Mouse (Mus musculus) kidney, embryonic 15.5 days (tissue): ENCODE measurements around the gene Mllt11. TPM values are rescaled to one million over a fixed set of nuclear protein-coding genes. Genes with fewer than 3 reads are reported as not detected.
"Not testable (repeated sequence)": the region's sequence is repeated elsewhere in the genome, so short reads cannot be mapped to it uniquely, and the experiment has no call there.

ENCODE experiments used
- ATAC-seq: fragments of 200-750 bp; cut with Nextera tagmentation; replicated peaks from 2 replicates; pipeline ENCODE4 v1.8.0; 2017; ENCODE audit warnings: moderate TSS enrichment; ENCODE audit not compliant: low FRiP score
- H3K27ac ChIP-seq: fragments of 300-500 bp; sonication (generic); 2 replicates; pipeline ENCODE4 v1.5.1; 2015; ENCODE audit warnings: mild to moderate bottlenecking, inconsistent platforms
- H3K27me3 ChIP-seq: fragments of 300-500 bp; sonication (generic); 2 replicates; pipeline ENCODE4 v1.6.1; 2015; ENCODE audit warnings: inconsistent platforms
- H3K36me3 ChIP-seq: fragments of 300-500 bp; sonication (generic); 2 replicates; pipeline ENCODE4 v1.6.1; 2015; ENCODE audit warnings: inconsistent platforms
- H3K4me1 ChIP-seq: fragments of 300-500 bp; sonication (generic); 2 replicates; pipeline ENCODE4 v1.6.1; 2015; ENCODE audit warnings: inconsistent platforms
- H3K4me2 ChIP-seq: fragments of 300-500 bp; sonication (generic); 2 replicates; pipeline ENCODE4 v1.6.1; 2015; ENCODE audit warnings: moderate library complexity, mild to moderate bottlenecking, inconsistent platforms
- H3K4me3 ChIP-seq: fragments of 300-500 bp; sonication (generic); replicated peaks from 2 replicates; pipeline ENCODE4 v1.5.1; 2015; ENCODE audit warnings: mild to moderate bottlenecking, inconsistent platforms
- H3K9ac ChIP-seq: fragments of 300-500 bp; sonication (generic); 2 replicates; pipeline ENCODE4 v1.6.1; 2015; ENCODE audit warnings: mild to moderate bottlenecking, inconsistent platforms
- H3K9me3 ChIP-seq: fragments of 300-500 bp; sonication (generic); replicated peaks from 2 replicates; pipeline ENCODE4 v1.6.1; 2016; ENCODE audit warnings: inconsistent platforms
- WGBS: fragments of 180-500 bp; shearing (Covaris S2); methylation state at CpG from one replicate; pipeline ENCODE4 v1.1.7; 2015; ENCODE audit warnings: mixed read lengths; 5-methylcytosine and 5-hydroxymethylcytosine counted together
- polyA plus RNA-seq: library from polyadenylated mRNA; unstranded; fragments of >200 nt; fragmentation: Nextera tagmentation; extraction: Ambion mirVana; gene quantifications from 2 replicates; pipeline ENCODE4 v1.2.1, GENCODE M21; 2015

The Mllt11 gene
- polyA plus RNA-seq, 1 experiment from 2014 or later = 16.0 TPM

DNA sequence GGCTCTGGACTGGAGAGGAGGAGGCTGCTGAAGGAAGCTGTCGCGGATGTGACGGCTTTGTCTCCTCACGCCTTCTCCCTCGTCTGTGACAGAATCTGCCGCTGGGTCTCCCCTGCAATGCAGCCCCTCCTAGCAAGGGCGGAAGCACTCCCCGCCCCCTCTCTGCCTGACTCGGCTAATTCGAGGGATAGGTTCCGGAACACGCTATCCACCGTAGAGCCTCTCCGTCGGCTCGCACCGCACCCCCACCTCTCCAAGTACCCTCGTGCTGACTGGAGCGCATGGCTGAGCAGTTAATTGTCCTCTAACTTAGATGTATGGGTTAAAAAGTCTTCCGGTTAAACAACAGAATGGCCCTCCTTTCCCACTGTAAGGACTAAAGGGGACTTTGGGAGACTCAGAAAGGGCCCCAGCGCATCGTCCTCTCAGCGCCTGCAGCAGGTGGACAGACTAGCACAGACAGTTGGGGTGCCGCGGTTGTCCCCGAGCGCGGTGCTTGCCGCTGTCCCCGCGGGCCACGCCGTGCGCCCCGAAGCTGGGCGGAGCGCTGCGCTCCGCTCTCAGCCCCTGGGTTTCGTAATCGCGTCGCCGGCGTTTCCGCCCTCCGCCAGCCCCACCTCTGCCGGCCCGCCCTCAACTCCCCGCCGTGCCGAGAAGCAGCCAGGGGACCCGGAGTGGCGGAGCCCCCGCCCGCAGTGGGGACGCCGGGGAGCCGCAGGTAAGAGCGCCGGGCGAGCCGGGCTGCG lies 3.6 kb downstream of the Mllt11 start, which contains the start of gene Cdc42se1:
Cdc42se1 (plus strand) TSS at position 585 of the 746 bp plus-strand sequence.
- ATAC-seq = peak; percentile 88
- Histone ChIP-seq H3K36me3 (peaks cover 49% of the 10 kb centered on the region), H3K4me1 (peaks cover 58% of the 10 kb centered on the region), H3K9ac (peak within 1 kb of the TSS; percentile 90), H3K4me3 (peak within 1 kb of the TSS; percentile 74), H3K9me3 (no peaks in the 10 kb centered on the region), H3K27me3 (no peaks in the 10 kb centered on the region), H3K27ac (peak within 1 kb of the TSS; percentile 94), H3K4me2 (peak within 1 kb of the TSS; percentile 64)
- WGBS = under 1% methylated on average over 63 of the region's 64 CpGs

DNA sequence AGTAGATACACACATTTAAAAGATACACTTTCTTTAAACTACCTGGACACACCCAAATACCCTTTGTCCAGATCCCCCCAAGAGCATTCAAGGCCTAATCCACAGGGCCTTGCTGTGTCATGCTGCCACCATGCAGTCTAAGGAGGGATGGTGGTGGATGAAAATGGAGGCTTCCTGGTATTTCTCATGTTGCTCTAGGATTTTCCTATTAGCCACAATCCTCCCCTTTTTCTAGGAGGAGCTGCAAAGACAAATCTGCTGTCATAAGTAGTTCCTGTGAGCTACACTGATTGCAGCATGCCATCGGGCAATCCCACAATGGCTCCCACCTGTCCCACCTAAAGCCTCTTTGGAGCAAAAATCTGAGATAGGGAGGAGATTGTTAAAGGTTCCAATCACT lies 4.8 kb downstream of the Mllt11 start:
- no peaks in the 10 kb centered on the region for H3K9me3 ChIP-seq
- H3K4me1 ChIP-seq = peaks cover 50% of the 10 kb centered on the region
- H3K4me2 ChIP-seq = peak overlapping the region; percentile 64

DNA sequence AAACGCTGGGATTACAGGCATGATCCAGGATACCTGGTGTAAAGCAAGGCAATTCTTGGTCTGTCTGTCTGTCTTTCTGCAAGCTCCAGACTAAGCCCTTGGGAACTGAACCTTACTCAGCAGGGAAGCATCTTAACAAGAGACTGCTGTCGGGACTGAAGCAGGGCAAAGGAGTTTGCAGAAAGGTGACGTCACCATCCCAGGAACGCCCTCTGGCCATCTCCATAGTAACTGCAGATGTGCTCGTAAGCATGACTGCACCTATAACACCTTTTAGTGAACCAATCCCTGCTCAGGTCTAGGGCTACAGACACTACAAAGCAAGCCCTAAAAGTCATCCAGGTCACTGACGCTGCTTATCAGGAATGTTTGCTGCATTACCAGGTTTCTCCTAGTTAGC lies 7.7 kb downstream of the Mllt11 start:
- H3K4me3 ChIP-seq = no peak overlapping the region
- H3K9me3 ChIP-seq = no peaks in the 10 kb centered on the region
- H3K36me3 ChIP-seq = peaks cover 61% of the 10 kb centered on the region
- WGBS = 48% methylated on average over 6 of the region's 6 CpGs
- no peak overlapping the region for H3K4me2 ChIP-seq
- H3K27me3 ChIP-seq = no peaks in the 10 kb centered on the region
- ATAC-seq = no peak
- H3K4me1 ChIP-seq = peaks cover 24% of the 10 kb centered on the region
- H3K9ac ChIP-seq = no peak overlapping the region
- no peak overlapping the region for H3K27ac ChIP-seq

More for the DNA sequence above, 4.8 kb downstream of the Mllt11 start:
- peak overlapping the region; percentile 94 for H3K27ac ChIP-seq
- H3K27me3 ChIP-seq = no peaks in the 10 kb centered on the region
- H3K36me3 ChIP-seq = peaks cover 49% of the 10 kb centered on the region
- H3K4me3 ChIP-seq = peak overlapping the region; percentile 74
- peak overlapping the region; percentile 90 for H3K9ac ChIP-seq
- ATAC-seq = no peak
- 19% methylated on average over 1 of the region's 1 CpGs for WGBS

DNA sequence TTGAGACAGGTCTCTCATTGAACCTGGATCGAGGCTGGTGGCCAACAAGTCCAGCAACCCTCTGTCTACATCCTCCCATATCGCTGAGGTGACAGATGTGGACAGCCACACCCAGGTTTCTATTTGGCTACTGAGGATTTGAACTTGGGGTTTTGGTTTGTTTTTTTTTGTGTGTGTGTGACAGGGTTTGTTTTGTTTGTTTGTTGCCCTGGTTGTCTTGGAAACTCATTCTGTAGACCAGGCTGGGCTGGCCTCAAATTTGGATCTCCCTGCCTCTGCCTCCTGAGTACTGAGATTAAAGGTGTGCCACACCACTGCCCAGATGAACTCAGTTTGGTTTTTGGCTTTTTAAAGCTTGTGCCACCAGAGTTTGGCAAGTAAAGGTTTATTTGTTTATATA lies 8.9 kb downstream of the Mllt11 start:
- Histone ChIP-seq H3K4me1 (peaks cover 31% of the 10 kb centered on the region), H3K36me3 (peaks cover 65% of the 10 kb centered on the region), H3K4me2 (no peak overlapping the region), H3K27ac (no peak overlapping the region), H3K9me3 (no peaks in the 10 kb centered on the region), H3K4me3 (no peak overlapping the region), H3K27me3 (no peaks in the 10 kb centered on the region), H3K9ac (no peak overlapping the region)
- WGBS = 97% methylated on average over 2 of the region's 2 CpGs
- ATAC-seq = no peak

DNA sequence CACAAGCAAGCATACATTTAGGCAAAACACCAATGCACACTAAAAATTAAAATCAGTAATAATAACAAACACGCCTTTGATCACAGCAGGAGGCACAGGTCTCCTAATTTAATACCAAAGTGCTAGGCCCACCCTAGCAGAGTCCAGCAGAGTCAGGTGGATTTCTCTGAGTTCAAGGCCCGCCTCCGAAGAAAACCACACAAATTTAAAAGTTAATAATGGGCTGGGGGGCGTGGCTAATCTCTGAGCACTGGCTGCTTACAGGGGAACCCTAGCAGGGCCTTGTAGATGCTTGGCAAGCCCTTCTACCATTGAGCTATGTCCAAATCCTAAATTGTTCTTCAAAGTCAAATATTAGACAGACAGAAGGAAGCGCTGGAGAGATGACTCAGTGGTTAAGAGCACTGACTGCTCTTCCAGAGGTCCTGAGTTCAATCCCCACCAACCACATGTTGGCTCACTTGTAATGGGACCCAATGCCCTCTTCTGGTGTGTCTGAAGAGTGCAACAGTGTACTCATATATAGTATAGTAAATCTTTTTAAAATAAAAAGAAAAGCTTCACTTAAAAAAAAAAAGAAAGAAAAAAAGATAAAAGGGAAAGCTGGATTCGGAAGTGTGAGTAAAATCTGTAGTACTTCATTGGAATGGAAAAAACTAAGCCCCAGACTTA lies 13.4 kb downstream of the Mllt11 start:
- no peaks in the 10 kb centered on the region for H3K27me3 ChIP-seq
- H3K36me3 ChIP-seq = peaks cover 61% of the 10 kb centered on the region
- no peaks in the 10 kb centered on the region for H3K9me3 ChIP-seq
- H3K4me3 ChIP-seq = peak overlapping the region; percentile 87
- peak overlapping the region; percentile 69 for H3K4me2 ChIP-seq
- WGBS = 80% methylated on average over 6 of the region's 6 CpGs
- peak overlapping the region; percentile 93; the same call in 1 of the 2 replicates for H3K9ac ChIP-seq
- no peak for ATAC-seq
- peak overlapping the region; percentile 100 for H3K27ac ChIP-seq
- peaks cover 17% of the 10 kb centered on the region for H3K4me1 ChIP-seq

DNA sequence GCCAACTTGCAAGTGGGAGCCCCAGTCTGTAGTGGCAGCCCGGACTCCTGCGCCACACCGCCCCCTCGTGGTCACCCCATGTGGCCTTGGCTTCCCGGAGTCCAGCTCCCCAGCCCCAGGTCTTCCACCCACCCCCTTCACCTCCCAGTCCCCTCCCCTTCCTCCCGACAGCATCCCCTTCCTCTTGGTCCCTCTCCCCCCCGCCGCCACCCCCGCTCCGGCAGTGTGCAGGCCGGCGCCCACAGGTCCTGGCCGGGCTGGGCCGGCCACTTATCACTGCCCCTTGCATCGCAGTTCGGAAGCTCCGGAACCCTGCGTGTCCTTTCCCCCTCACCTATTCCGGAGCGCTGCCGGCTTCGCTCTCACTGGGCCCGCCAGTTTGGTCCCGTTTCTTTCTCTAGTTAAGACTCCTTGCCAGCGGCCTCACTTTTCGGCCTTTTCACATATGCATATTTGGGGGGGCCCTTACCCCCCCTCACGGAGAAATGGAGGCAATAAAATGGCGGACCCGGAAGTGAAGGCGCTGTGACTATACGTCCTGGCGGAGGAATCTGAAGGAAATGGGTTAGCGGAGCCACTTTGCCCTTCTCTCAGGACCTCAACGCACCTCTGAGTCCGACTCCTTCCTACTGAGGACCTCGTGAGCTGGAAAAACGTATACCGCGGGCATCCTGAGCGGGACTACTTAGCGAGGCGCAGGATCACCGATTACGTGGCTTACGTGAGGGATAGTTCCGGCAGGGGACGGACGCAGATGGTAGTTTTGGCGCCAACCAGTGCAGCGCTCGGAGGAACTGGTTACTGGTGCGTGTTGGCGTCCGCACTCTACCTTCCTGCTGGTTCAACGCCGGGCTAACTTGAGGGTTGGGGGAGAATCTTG lies 14.5 kb downstream of the Mllt11 start, which contains the start of gene Gabpb2:
Gabpb2 (minus strand) TSS at position 662 of the 880 bp plus-strand sequence.
- peak within 1 kb of the TSS; percentile 100 for H3K27ac ChIP-seq
- peak within 1 kb of the TSS; percentile 87 for H3K4me3 ChIP-seq
- peak; percentile 93 for ATAC-seq
- WGBS = under 1% methylated on average over 56 of the region's 56 CpGs
- peaks cover 57% of the 10 kb centered on the region for H3K36me3 ChIP-seq
- H3K4me2 ChIP-seq = peak within 1 kb of the TSS; percentile 69
- no peaks in the 10 kb centered on the region for H3K27me3 ChIP-seq
- H3K4me1 ChIP-seq = peaks cover 17% of the 10 kb centered on the region
- H3K9me3 ChIP-seq = no peaks in the 10 kb centered on the region
- peak within 1 kb of the TSS; percentile 93 for H3K9ac ChIP-seq

DNA sequence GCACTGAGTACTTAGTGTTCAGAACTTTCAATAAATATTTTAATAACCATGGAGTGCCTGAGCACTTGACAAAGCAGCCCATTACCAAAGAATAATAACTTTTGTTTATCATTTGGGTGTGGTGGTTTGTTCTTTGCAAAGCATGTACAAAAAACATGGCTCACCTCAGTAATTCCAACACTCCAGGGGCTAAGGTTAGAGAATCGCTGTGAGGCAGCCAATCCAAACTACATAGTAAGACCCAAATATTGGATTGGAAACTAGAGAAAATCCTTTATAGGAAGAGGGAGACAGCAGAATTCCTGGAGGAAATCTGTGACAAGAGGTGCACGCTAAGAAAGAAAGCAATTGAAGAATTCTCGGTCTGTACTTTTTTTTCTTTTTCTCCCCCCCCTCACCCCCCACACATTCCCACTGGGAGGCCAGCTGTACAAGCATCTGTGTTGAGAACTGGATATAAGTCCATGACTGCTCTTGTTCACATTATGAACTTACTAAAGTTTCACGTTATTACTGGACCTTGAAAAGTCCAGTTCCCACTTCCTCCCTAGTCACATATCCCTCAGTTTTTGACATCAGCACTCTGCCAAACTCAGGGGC lies 15.2 kb downstream of the Mllt11 start:
- ATAC-seq = peak; percentile 40; the same call in 1 of the 2 replicates
- peaks cover 60% of the 10 kb centered on the region for H3K36me3 ChIP-seq
- H3K9ac ChIP-seq = peak overlapping the region; percentile 93
- no peaks in the 10 kb centered on the region for H3K9me3 ChIP-seq
- H3K4me2 ChIP-seq = peak overlapping the region; percentile 69
- 16% methylated on average over 4 of the region's 4 CpGs for WGBS
- peak overlapping the region; percentile 100 for H3K27ac ChIP-seq
- peak overlapping the region; percentile 87 for H3K4me3 ChIP-seq
- no peaks in the 10 kb centered on the region for H3K27me3 ChIP-seq
- peaks cover 17% of the 10 kb centered on the region for H3K4me1 ChIP-seq

DNA sequence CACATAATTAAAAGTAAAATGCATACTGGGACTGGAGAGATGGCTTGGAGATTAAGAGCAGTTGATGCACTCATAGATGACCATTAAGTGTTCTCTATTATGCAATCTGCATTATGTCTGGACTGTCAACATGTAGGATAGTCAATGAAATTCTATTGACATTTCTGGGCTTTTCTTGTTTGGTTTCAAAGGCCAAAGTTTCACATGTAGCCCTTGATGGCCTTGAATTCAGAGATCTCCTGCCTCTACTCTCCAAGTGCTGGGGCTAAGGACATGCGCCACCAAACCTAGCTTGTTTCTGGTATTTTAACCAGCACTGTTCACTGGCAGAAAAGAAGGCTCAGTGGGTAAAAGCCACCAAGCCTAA lies 18.4 kb downstream of the Mllt11 start:
- ATAC-seq = no peak
- peaks cover 15% of the 10 kb centered on the region for H3K4me1 ChIP-seq
- no peak overlapping the region for H3K27ac ChIP-seq

DNA sequence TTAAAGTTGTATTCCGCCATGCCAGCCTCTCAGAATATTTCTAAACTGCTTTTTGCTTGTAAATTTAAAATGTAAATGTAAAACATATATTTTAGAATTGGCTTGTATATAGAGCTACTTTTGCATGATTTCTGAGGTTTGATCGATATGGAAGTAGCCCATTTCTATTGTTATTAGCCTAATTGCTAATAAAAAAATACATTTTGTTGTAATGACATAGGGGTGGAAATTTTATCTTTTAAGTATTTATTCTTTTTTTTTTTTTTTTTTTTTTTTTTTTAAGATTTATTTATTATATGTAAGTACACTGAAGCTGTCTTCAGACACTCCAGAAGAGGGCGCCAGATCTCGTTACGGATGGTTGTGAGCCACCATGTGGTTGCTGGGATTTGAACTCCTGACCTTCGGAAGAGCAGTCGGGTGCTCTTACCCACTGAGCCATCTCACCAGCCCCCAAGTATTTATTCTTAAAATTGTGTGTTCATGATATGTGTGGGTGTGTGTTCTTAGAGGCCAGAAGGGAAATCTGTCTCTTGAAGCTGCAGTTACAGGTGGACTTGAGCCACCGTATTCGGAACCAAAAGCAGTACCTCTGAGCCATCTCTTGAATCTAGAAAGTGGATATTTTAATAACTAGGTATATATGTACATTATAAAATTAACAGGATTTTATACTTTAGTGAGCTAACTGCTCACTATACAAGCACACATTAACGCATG lies 18.9 kb downstream of the Mllt11 start:
- peaks cover 10% of the 10 kb centered on the region for H3K4me1 ChIP-seq
- 91% methylated on average over 9 of the region's 10 CpGs for WGBS
- H3K27me3 ChIP-seq, H3K4me3 ChIP-seq, H3K9ac ChIP-seq, H3K9me3 ChIP-seq, H3K4me2 ChIP-seq, ATAC-seq, H3K27ac ChIP-seq: not testable (repeated sequence)
- peaks cover 54% of the 10 kb centered on the region for H3K36me3 ChIP-seq

More for the DNA sequence above, 18.4 kb downstream of the Mllt11 start:
- Histone ChIP-seq H3K9me3 (no peaks in the 10 kb centered on the region), H3K4me3 (no peak overlapping the region), H3K36me3 (peaks cover 48% of the 10 kb centered on the region), H3K9ac (no peak overlapping the region), H3K27me3 (no peaks in the 10 kb centered on the region), H3K4me2 (no peak overlapping the region)
- WGBS = 96% methylated on average over 1 of the region's 1 CpGs

DNA sequence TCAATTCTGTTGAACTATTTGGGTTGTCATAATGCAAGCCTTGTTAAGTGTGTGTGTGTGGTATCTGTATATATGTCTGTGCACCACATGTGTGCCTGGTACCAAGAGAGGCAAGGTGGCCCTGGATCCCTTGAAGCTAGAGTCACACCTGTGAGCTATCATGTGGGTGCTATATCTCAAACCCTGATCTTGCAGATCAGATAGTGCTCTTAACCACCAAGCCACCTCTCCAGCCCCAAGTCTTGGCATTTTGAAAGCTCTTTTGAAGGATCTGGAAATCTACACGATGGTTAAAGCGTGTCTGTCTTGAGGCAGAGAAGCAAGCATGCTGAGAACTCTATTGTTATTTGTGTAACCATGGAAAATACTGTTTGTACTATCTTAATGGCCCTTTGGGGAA lies 21.4 kb downstream of the Mllt11 start:
- no peaks in the 10 kb centered on the region for H3K4me1 ChIP-seq
- no peaks in the 10 kb centered on the region for H3K9me3 ChIP-seq
- H3K4me2 ChIP-seq = no peak overlapping the region
- H3K9ac ChIP-seq = no peak overlapping the region
- ATAC-seq = no peak
- H3K27me3 ChIP-seq = no peaks in the 10 kb centered on the region
- peaks cover 69% of the 10 kb centered on the region for H3K36me3 ChIP-seq
- WGBS = 84% methylated on average over 2 of the region's 2 CpGs
- no peak overlapping the region for H3K27ac ChIP-seq
- no peak overlapping the region for H3K4me3 ChIP-seq

DNA sequence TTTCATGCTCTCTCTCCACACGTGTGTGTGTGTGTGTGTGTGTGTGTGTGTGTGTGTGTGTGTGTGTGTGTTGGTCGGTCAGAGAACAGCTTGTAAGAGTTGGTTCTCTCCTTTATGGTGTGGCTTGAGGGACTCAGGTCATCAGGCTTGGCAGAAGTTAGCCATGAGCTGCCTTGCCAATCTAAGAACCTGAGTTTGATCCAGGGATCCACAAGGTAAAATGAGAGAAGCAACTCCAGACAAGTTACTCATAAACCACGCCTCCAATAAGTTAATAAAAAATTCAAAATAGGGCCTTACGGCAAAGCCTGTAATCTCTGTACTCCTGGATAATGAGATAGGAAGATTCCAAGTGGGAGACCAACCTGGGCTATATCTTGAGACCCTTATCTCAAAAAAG lies 23.7 kb downstream of the Mllt11 start:
- Histone ChIP-seq H3K27ac (no peak overlapping the region), H3K4me1 (no peaks in the 10 kb centered on the region), H3K4me2 (no peak overlapping the region), H3K36me3 (peaks cover 74% of the 10 kb centered on the region), H3K27me3 (no peaks in the 10 kb centered on the region), H3K4me3 (no peak overlapping the region), H3K9ac (no peak overlapping the region), H3K9me3 (no peaks in the 10 kb centered on the region)
- 86% methylated on average over 4 of the region's 4 CpGs for WGBS
- ATAC-seq = no peak
